Mouse (Mus musculus): ENCODE measurements at regions not wholly inside any gene's neighbourhood (a gene's known extent, or its start where the extent isn't known, plus 50 kb on each side); places are given as distances from the start of the nearest gene placed in this dataset.
A peak's percentile ranks its signal among the peaks of the same experiment; 100 is the strongest.

DNA sequence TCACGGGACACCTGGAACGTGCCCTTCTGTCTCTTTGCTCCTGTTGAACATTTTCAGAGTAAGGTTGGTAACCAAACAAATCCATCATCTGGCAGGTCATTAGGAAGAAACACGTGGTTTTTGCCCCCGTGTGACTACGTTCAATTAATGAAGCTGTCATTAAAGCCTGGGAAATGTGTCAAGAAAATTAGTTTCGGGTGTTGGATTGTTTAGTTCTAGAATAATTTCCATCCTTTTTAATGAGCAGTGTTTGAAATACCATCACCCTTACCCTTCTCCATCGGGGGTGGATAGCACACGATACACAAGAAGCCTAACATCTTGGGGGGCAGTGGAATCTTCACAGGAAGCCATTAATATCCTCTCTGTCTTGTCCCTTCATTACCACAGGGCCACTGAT is 107.7 kb downstream of the Far1 start:
- H3K27me3 ChIP-seq (replicated peaks), result peaks cover 13% of the 10 kb centered on the region
- H3K4me1 ChIP-seq, result peaks cover 9% of the 10 kb centered on the region
- TF ChIP-seq GATA1 (IDR thresholded peaks at IDR 0.05; ENCODE audit: borderline replicate concordance, low read length) (no peak), FLI1 (IDR thresholded peaks at IDR 0.05; ENCODE audit: low read length) (no peak)
- no peak overlapping the region for H3K4me3 ChIP-seq (replicated peaks)
- no peaks in the 10 kb centered on the region for H3K36me3 ChIP-seq (replicated peaks; ENCODE audit: low read length)
- H3K9me3 ChIP-seq, result 0 out of 2 replicates have a peak, but pooled peaks cover 2% of the 10 kb centered on the region

DNA sequence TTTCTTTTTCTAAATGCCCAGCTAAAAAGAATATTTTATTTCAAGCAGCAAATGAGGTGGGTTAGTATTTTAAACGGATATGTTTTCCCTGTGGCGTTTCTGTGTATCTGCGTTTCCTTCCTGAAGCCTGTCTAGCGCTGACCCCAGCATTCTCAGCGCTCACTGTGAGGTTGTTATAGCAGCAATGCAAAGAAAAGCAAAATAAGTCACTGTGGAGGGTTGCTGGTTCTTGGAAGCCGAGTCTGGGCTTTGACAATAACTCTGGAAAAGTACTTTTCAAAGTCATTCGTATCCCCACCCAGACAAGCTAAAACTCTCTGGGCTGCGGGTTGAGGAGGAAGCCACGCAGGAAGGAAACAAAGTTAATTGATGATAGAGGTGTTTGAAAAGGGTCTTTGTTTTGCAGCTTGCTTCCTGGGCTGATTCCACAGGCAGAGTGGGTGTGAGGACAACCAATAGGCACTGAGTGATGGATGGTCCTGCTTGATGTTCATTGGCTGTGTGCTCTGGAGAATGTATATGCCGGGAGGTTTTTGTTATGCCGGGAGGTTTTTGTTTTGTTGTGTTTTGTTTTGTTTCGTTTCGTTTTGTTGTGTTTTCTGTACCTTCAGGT is 108.4 kb downstream of the Far1 start:
- Histone ChIP-seq H3K36me3 (replicated peaks; ENCODE audit: low read length) (no peaks in the 10 kb centered on the region), H3K4me3 (replicated peaks) (peak overlapping the region; percentile 82), H3K9me3 (0 out of 2 replicates have a peak, but pooled peaks cover 2% of the 10 kb centered on the region), H3K4me1 (peaks cover 9% of the 10 kb centered on the region), H3K27me3 (replicated peaks) (peaks cover 13% of the 10 kb centered on the region)
- TF ChIP-seq GATA1 (IDR thresholded peaks at IDR 0.05; ENCODE audit: borderline replicate concordance, low read length) (no peak), FLI1 (IDR thresholded peaks at IDR 0.05; ENCODE audit: low read length) (no peak)

DNA sequence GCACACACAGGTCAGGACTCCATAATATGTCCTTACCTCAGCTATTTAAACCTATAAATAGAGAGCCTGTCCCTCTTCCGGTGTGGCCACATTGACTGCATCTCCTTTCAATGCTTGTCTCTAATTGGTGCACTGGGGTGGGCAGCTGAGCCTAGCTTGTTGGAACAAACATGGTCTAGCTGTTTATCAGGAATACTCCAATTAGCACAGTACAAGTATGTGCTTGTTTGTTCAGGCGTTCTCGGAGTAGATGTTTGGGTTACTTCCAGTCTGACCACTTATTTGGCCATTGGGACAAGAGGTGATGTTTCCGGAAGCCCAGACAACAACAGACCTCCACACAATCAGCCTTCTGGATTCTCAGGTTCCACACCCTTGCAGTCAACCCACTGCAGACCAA is 109.7 kb downstream of the Far1 start:
- TF ChIP-seq FLI1 (IDR thresholded peaks at IDR 0.05; ENCODE audit: low read length) (no peak), GATA1 (IDR thresholded peaks at IDR 0.05; ENCODE audit: borderline replicate concordance, low read length) (no peak)
- Histone ChIP-seq H3K9me3 (peaks cover 11% of the 10 kb centered on the region), H3K4me1 (peaks cover 9% of the 10 kb centered on the region), H3K4me3 (replicated peaks) (no peak overlapping the region), H3K27me3 (replicated peaks) (peaks cover 11% of the 10 kb centered on the region), H3K36me3 (replicated peaks; ENCODE audit: low read length) (no peaks in the 10 kb centered on the region)

DNA sequence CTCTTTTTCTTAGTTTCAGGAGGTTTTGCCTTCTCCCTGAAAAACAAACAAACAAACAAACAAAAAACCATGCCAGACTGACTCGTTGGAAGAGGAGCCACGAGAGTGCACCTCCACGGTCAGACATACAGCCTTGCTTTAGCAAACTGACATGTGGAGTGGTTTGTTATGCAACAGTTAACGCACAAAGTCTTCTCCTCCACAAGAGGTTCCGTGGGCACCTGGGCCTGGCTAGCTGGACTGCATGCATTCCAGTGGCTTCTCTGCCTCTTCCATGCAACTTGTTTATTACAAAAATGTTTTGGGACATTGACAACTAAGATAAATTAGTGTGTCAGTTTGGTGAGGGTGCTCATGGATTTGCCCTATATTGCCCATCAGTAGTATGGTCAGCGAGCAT is 110.3 kb downstream of the Far1 start:
- peaks cover 11% of the 10 kb centered on the region for H3K27me3 ChIP-seq (replicated peaks)
- peaks cover 9% of the 10 kb centered on the region for H3K4me1 ChIP-seq
- peaks cover 11% of the 10 kb centered on the region for H3K9me3 ChIP-seq
- no peak overlapping the region for H3K4me3 ChIP-seq (replicated peaks)
- TF ChIP-seq FLI1 (IDR thresholded peaks at IDR 0.05; ENCODE audit: low read length) (no peak), GATA1 (IDR thresholded peaks at IDR 0.05; ENCODE audit: borderline replicate concordance, low read length) (no peak)
- no peaks in the 10 kb centered on the region for H3K36me3 ChIP-seq (replicated peaks; ENCODE audit: low read length)

GRCm38 (mm10) chr7:113626734-113627133 is 113.1 kb downstream of the Far1 start:
- H3K9me3 ChIP-seq, result peaks cover 11% of the 10 kb centered on the region
- H3K27me3 ChIP-seq (replicated peaks), result no peaks in the 10 kb centered on the region
- no peak for TF ChIP-seq GATA1 (IDR thresholded peaks at IDR 0.05; ENCODE audit: borderline replicate concordance, low read length)
- TF ChIP-seq FLI1 (IDR thresholded peaks at IDR 0.05; ENCODE audit: low read length), result no peak
- H3K36me3 ChIP-seq (replicated peaks; ENCODE audit: low read length), result no peaks in the 10 kb centered on the region
- no peak overlapping the region for H3K4me3 ChIP-seq (replicated peaks)
- peaks cover 5% of the 10 kb centered on the region for H3K4me1 ChIP-seq

GRCm38 (mm10) chr7:113637011-113637600 is 123.5 kb downstream of the Far1 start:
- Histone ChIP-seq H3K4me1 (no peaks in the 10 kb centered on the region), H3K27me3 (replicated peaks) (peaks cover 2% of the 10 kb centered on the region), H3K36me3 (replicated peaks; ENCODE audit: low read length) (no peaks in the 10 kb centered on the region), H3K9me3 (peaks cover 8% of the 10 kb centered on the region), H3K4me3 (replicated peaks) (no peak overlapping the region)
- TF ChIP-seq FLI1 (IDR thresholded peaks at IDR 0.05; ENCODE audit: low read length) (no peak), GATA1 (IDR thresholded peaks at IDR 0.05; ENCODE audit: borderline replicate concordance, low read length) (no peak)

DNA sequence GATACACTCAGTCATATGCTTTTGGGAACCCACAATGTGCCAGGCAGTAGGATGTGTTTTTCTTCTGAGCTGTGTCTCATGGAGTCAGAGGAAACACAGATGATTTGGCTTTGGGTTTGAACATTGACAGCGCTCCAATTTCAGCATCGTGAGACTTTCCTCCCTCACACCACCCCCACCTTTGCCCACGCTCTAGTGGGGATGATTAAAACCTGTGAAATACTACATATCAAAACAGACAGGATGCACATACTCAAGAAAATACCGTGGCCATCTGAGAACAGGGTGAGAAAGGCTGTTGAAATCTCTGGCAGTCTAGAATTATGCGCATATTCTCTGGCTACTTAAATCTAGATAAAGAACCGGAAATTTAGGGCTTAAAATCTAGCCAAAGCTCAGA is 124.5 kb downstream of the Far1 start:
- TF ChIP-seq FLI1 (IDR thresholded peaks at IDR 0.05; ENCODE audit: low read length) (no peak), GATA1 (IDR thresholded peaks at IDR 0.05; ENCODE audit: borderline replicate concordance, low read length) (no peak)
- H3K4me3 ChIP-seq (replicated peaks), result no peak overlapping the region
- peaks cover 2% of the 10 kb centered on the region for H3K27me3 ChIP-seq (replicated peaks)
- H3K9me3 ChIP-seq, result 0 out of 2 replicates have a peak, but pooled peaks cover 3% of the 10 kb centered on the region
- no peaks in the 10 kb centered on the region for H3K4me1 ChIP-seq
- H3K36me3 ChIP-seq (replicated peaks; ENCODE audit: low read length), result no peaks in the 10 kb centered on the region

DNA sequence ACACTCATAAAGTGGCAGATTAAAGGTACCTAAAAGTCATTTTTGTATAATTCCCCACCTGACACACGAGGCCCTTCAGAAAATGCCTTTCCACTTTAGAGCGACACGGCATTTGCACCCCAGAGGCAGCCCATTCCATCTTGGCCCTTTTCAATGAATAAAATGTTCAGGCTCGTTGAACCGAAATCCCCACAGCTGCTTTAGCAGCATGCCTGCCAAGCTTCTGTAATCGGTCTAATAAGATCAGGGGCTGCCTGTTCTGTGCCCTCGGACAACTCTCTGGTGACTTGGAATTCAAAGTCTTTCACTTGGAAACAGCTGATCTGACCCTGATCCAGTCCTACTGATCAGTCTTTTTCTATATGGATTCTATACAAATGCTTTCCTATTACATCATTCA is 123.3 kb upstream of the Spon1 start:
- no peak overlapping the region for H3K4me3 ChIP-seq (replicated peaks)
- peaks cover 2% of the 10 kb centered on the region for H3K27me3 ChIP-seq (replicated peaks)
- TF ChIP-seq GATA1 (IDR thresholded peaks at IDR 0.05; ENCODE audit: borderline replicate concordance, low read length), result no peak
- TF ChIP-seq FLI1 (IDR thresholded peaks at IDR 0.05; ENCODE audit: low read length), result no peak
- no peaks in the 10 kb centered on the region for H3K4me1 ChIP-seq
- no peaks in the 10 kb centered on the region for H3K36me3 ChIP-seq (replicated peaks; ENCODE audit: low read length)
- H3K9me3 ChIP-seq, result 0 out of 2 replicates have a peak, but pooled peaks cover 3% of the 10 kb centered on the region

DNA sequence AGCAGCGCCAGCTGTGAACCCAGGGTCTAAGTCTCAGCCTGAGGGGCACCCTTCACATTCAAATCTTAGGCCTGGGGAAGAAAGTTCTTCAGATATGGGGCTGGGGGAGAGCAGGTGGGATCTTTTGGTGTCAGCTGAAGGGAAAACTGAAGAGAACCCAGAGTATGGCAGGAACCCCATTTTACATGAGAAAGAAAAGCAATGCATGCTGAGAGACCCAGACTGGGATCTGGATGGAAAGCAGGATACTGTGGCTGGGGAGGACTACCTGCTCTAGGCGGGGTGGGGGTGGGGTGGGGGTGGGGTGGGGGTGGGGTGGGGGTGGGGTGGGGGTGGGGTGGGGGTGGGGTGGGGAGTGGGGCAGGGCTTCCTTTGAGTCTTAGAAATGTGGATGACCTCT is 115.2 kb upstream of the Spon1 start:
- Histone ChIP-seq H3K4me3 (replicated peaks) (no peak overlapping the region), H3K36me3 (replicated peaks; ENCODE audit: low read length) (no peaks in the 10 kb centered on the region), H3K4me1 (0 out of 2 replicates have a peak, but pooled peaks cover 3% of the 10 kb centered on the region), H3K9me3 (no peaks in the 10 kb centered on the region), H3K27me3 (replicated peaks) (peaks cover 2% of the 10 kb centered on the region)
- no peak for TF ChIP-seq GATA1 (IDR thresholded peaks at IDR 0.05; ENCODE audit: borderline replicate concordance, low read length)
- TF ChIP-seq FLI1 (IDR thresholded peaks at IDR 0.05; ENCODE audit: low read length), result no peak

- Histone ChIP-seq H3K9me3 (no peaks in the 10 kb centered on the region), H3K27me3 (replicated peaks) (peaks cover 2% of the 10 kb centered on the region), H3K4me1 (0 out of 2 replicates have a peak, but pooled peaks cover 3% of the 10 kb centered on the region), H3K36me3 (replicated peaks; ENCODE audit: low read length) (no peaks in the 10 kb centered on the region), H3K4me3 (replicated peaks) (no peak overlapping the region)
- TF ChIP-seq GATA1 (IDR thresholded peaks at IDR 0.05; ENCODE audit: borderline replicate concordance, low read length), result no peak
- no peak for TF ChIP-seq FLI1 (IDR thresholded peaks at IDR 0.05; ENCODE audit: low read length)
Observed at GRCm38 (mm10) chr7:113651696-113652095, 114.1 kb upstream of the Spon1 start.

Measured in megakaryocyte, embryonic 14.5 days (primary cell).